Mouse (Mus musculus) liver, embryonic 15.5 days (tissue): ENCODE results near the gene Ugcg. TPM values are rescaled to one million over a fixed set of nuclear protein-coding genes. Genes with fewer than 3 reads are reported as not detected.

Experiments used
- ATAC-seq: fragments of 200-750 bp; cut with Nextera tagmentation; 2 replicates; pipeline ENCODE4 v1.8.0; 2017; ENCODE audit warnings: moderate number of reproducible peaks, mild to moderate bottlenecking, moderate library complexity; ENCODE audit not compliant: insufficient read depth
- H3K27ac ChIP-seq: fragments of 300-500 bp; sonication (generic); replicated peaks from 2 replicates; pipeline ENCODE4 v1.5.1; 2015; ENCODE audit warnings: mild to moderate bottlenecking, inconsistent platforms
- H3K27me3 ChIP-seq: fragments of 300-500 bp; sonication (generic); 2 replicates; pipeline ENCODE4 v1.6.1; 2015; ENCODE audit warnings: mild to moderate bottlenecking, inconsistent platforms
- H3K36me3 ChIP-seq: fragments of 300-500 bp; sonication (generic); replicated peaks from 2 replicates; pipeline ENCODE4 v1.6.1; 2015; ENCODE audit warnings: moderate library complexity, mild to moderate bottlenecking, inconsistent platforms
- H3K4me1 ChIP-seq: fragments of 300-500 bp; sonication (generic); replicated peaks from 2 replicates; pipeline ENCODE4 v1.6.1; 2015; ENCODE audit warnings: inconsistent platforms
- H3K4me2 ChIP-seq: fragments of 300-500 bp; sonication (generic); 2 replicates; pipeline ENCODE4 v1.6.1; 2015; ENCODE audit warnings: moderate library complexity, mild to moderate bottlenecking, inconsistent platforms
- H3K4me3 ChIP-seq: fragments of 300-500 bp; sonication (generic); replicated peaks from 2 replicates; pipeline ENCODE4 v1.5.1; 2015; ENCODE audit warnings: mild to moderate bottlenecking, inconsistent platforms
- H3K9ac ChIP-seq: fragments of 300-500 bp; sonication (generic); 2 replicates; pipeline ENCODE4 v1.6.1; 2015; ENCODE audit warnings: moderate library complexity, mild to moderate bottlenecking, inconsistent platforms
- H3K9me3 ChIP-seq: fragments of 300-500 bp; sonication (generic); replicated peaks from 2 replicates; pipeline ENCODE4 v1.6.1; 2016; ENCODE audit warnings: inconsistent platforms
- WGBS: fragments of 180-500 bp; shearing (Covaris S2); methylation state at CpG from one replicate; pipeline ENCODE4 v1.1.7; 2015; ENCODE audit warnings: mixed read lengths; ENCODE audit not compliant: insufficient replicate concordance; 5-methylcytosine and 5-hydroxymethylcytosine counted together
- polyA plus RNA-seq: library from polyadenylated mRNA; unstranded; fragments of >200 nt; fragmentation: Nextera tagmentation; extraction: Ambion mirVana; gene quantifications from 2 replicates; pipeline ENCODE4 v1.2.1, GENCODE M21; 2015

Gene Ugcg
- polyA plus RNA-seq, 1 experiment from 2014 or later = 5.0 TPM

- H3K4me3 ChIP-seq = no peak overlapping the region
- H3K4me2 ChIP-seq = no peak overlapping the region
- H3K27me3 ChIP-seq = no peaks in the 10 kb centered on the region
- no peak overlapping the region for H3K9ac ChIP-seq
- H3K27ac ChIP-seq = no peak overlapping the region
- no peak for ATAC-seq
- peaks cover 14% of the 10 kb centered on the region for H3K4me1 ChIP-seq
- no peaks in the 10 kb centered on the region for H3K9me3 ChIP-seq
- peaks cover 10% of the 10 kb centered on the region for H3K36me3 ChIP-seq
These were observed 39.9 kb downstream of the Ugcg start for GRCm38 (mm10) chr4:59228951-59229350.

DNA sequence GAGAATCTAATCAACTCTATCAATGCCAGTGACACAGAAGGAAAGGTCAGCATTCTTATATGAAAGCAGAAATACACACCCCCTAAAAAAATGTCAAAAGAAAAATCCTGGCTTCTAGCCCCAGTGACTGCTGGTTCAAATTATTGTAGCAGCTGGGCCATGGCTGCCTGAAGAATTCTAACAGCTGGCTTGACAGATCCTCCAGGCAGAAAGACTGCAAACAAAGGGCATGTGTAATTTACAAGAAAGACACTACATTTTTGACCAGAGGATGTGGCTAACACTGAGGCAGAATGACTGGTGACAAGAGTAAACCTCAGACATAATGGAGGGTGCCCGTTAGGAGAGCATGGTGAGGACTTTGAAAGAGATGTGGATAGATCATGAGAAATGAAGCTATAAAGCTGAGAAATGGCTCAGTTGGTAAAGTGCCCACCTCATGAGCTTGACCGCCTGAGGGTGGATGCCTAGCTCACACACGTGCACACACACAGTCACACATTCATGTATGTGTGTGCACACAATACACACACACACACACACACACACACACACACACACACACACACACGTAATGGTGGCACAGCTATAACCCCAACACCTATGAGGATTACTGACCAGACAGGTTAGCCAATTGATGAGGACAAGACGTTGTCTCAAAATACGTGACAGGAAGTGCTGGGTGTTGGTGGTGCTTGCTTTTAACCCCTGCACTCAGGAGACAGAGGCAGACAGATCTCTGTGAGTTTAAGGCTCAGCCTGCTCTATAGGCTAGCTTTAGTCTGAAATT, 42.4 kb downstream of the Ugcg start:
- no peak for ATAC-seq
- H3K27ac ChIP-seq = no peak overlapping the region
- H3K36me3 ChIP-seq = no peaks in the 10 kb centered on the region
- H3K9me3 ChIP-seq = no peaks in the 10 kb centered on the region
- peaks cover 24% of the 10 kb centered on the region for H3K4me1 ChIP-seq
- WGBS = 67% methylated on average over 6 of the region's 6 CpGs
- no peak overlapping the region for H3K4me3 ChIP-seq
- no peaks in the 10 kb centered on the region for H3K27me3 ChIP-seq
- H3K9ac ChIP-seq = no peak overlapping the region
- H3K4me2 ChIP-seq = no peak overlapping the region

DNA sequence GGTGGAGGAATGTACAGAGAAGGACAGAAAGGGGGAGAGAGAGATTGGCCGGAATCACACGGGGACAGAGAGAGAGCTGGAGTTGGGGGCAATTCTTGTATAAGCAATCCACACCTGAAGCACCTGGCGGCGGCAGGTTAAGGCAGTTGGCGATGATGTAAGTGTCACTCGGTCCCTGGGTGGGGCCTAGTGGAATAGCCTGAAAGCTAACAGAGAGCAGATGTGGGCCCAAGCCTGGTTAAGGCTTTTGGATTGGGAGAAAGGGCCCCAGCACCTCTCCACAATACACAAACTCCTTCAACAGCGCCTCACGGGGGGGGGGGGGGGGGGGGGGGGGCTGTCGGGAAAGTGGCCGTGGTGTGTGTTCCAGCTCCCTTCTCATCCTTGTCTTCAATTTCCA, 45.0 kb downstream of the Ugcg start:
- H3K4me3 ChIP-seq = no peak overlapping the region; the same call in 1 of the 2 replicates
- peak; percentile 67 for ATAC-seq
- no peaks in the 10 kb centered on the region for H3K27me3 ChIP-seq
- peaks cover 33% of the 10 kb centered on the region for H3K4me1 ChIP-seq
- peak overlapping the region; percentile 49 for H3K4me2 ChIP-seq
- H3K36me3 ChIP-seq = no peaks in the 10 kb centered on the region
- peak overlapping the region; percentile 1; the same call in 1 of the 2 replicates for H3K9ac ChIP-seq
- 40% methylated on average over 8 of the region's 10 CpGs for WGBS
- peak overlapping the region; percentile 79 for H3K27ac ChIP-seq
- no peaks in the 10 kb centered on the region for H3K9me3 ChIP-seq

DNA sequence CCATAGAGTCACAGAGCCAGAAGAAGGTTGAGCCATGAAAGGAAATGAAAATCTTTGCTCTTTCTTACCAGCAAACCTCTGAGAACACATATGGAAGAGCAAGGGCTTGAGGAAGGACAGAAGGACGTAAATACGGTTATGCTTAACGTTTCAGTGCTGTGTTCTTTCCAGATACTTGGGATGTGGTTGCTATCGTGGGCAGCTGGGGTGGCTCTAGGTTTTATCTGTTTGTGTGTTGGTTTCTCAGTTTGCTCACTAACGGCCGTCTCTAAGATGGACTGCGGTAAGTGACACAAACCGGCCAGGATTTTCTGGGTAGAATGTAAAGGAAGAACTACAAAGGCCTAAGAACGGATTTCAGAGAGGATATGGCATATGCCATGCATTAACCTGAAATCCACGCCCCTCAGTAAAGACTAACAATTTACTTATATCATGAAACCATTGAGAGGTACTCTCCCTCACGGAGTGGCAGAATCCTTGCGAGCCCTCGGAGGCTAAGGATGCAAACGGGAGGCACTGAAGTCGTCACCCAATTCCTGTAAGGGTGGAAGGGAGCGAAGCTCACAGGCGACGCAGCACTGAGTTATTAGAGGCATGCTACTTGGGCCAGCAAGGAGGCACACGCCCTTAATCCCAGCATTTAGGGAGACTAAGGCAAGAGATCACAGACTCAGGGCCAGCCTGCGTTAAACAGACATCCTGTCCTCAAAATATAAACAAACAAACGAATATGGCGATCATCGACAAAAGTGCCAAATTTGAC, 45.6 kb downstream of the Ugcg start:
- Histone ChIP-seq H3K27me3 (no peaks in the 10 kb centered on the region), H3K4me3 (no peak overlapping the region), H3K27ac (peak overlapping the region; percentile 79), H3K4me1 (peaks cover 40% of the 10 kb centered on the region), H3K36me3 (no peaks in the 10 kb centered on the region), H3K4me2 (peak overlapping the region; percentile 49), H3K9me3 (no peaks in the 10 kb centered on the region), H3K9ac (peak overlapping the region; percentile 1; the same call in 1 of the 2 replicates)
- 29% methylated on average over 23 of the region's 23 CpGs for WGBS
- peak; percentile 82 for ATAC-seq

DNA sequence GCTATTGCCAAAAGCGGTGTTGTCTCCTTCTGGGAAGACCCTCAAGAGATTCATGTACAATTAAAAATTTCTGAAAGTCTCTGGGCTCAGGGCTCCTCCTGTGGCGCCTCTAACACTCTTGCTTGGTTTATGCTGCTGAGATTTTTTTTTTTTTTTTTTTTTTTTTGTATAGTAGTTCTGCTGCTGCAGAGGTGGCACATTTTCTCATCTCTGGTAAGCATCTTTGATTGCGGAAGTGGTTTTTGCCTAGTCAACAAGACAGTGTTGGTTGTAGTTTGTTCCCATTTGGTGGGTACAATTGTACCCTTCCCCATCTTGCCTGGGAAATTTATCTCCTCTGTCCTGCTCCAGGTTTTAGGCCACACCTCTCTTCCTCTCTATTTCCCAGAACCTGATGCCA, 47.3 kb downstream of the Ugcg start:
- H3K9me3 ChIP-seq = no peaks in the 10 kb centered on the region
- ATAC-seq = no peak
- peaks cover 49% of the 10 kb centered on the region for H3K4me1 ChIP-seq
- H3K27ac ChIP-seq = no peak overlapping the region
- no peaks in the 10 kb centered on the region for H3K27me3 ChIP-seq
- H3K9ac ChIP-seq = no peak overlapping the region
- no peak overlapping the region for H3K4me2 ChIP-seq
- no peaks in the 10 kb centered on the region for H3K36me3 ChIP-seq
- WGBS = 73% methylated on average over 3 of the region's 3 CpGs
- no peak overlapping the region for H3K4me3 ChIP-seq

- no peaks in the 10 kb centered on the region for H3K27me3 ChIP-seq
- peak overlapping the region; percentile 43 for H3K27ac ChIP-seq
- H3K4me2 ChIP-seq = no peak overlapping the region; the same call in 1 of the 2 replicates
- H3K36me3 ChIP-seq = no peaks in the 10 kb centered on the region
- no peak overlapping the region for H3K9ac ChIP-seq
- no peak overlapping the region for H3K4me3 ChIP-seq
- WGBS = 33% methylated on average over 9 of the region's 9 CpGs
- no peaks in the 10 kb centered on the region for H3K9me3 ChIP-seq
- ATAC-seq = no peak
- H3K4me1 ChIP-seq = peaks cover 64% of the 10 kb centered on the region
These were observed 49.7 kb downstream of the Ugcg start for GRCm38 (mm10) chr4:59238641-59239311.

GRCm38 (mm10) chr4:59239312-59239728, 50.3 kb downstream of the Ugcg start:
- peaks cover 64% of the 10 kb centered on the region for H3K4me1 ChIP-seq
- no peak overlapping the region for H3K9ac ChIP-seq
- H3K27ac ChIP-seq = 0 out of 2 replicates have a peak overlapping the region, but pooled peaks have one; percentile 51
- ATAC-seq = no peak
- H3K36me3 ChIP-seq = no peaks in the 10 kb centered on the region
- no peaks in the 10 kb centered on the region for H3K27me3 ChIP-seq
- peak overlapping the region; percentile 2; the same call in 1 of the 2 replicates for H3K4me2 ChIP-seq
- no peaks in the 10 kb centered on the region for H3K9me3 ChIP-seq
- 37% methylated on average over 9 of the region's 9 CpGs for WGBS
- H3K4me3 ChIP-seq = no peak overlapping the region

DNA sequence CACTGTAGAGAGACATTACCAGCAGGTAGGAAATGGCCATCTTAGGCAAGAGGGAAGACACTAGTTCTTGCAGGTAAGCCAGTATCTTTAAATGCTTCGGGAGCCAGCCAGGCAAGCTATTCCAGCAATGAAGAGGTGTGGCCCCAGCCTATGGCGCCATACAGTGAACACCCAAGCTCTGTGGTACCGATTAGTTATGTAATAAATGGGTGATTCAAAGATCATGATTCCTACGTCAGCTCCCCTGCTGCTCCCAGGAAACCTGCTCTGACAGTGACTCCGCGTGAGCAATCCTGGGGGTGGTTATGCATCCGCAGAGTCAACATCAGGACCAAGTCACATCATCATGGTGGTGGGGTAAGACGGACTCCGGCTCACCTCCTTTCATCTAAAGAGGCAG, 51.1 kb downstream of the Ugcg start:
- H3K4me2 ChIP-seq = no peak overlapping the region
- no peaks in the 10 kb centered on the region for H3K9me3 ChIP-seq
- no peaks in the 10 kb centered on the region for H3K36me3 ChIP-seq
- peaks cover 64% of the 10 kb centered on the region for H3K4me1 ChIP-seq
- ATAC-seq = no peak
- H3K9ac ChIP-seq = no peak overlapping the region
- H3K27me3 ChIP-seq = no peaks in the 10 kb centered on the region
- WGBS = 82% methylated on average over 9 of the region's 9 CpGs
- no peak overlapping the region for H3K4me3 ChIP-seq
- H3K27ac ChIP-seq = no peak overlapping the region

- Histone ChIP-seq H3K27ac (no peak overlapping the region), H3K4me1 (peaks cover 66% of the 10 kb centered on the region), H3K36me3 (no peaks in the 10 kb centered on the region), H3K9me3 (no peaks in the 10 kb centered on the region), H3K4me3 (no peak overlapping the region), H3K9ac (no peak overlapping the region), H3K4me2 (no peak overlapping the region), H3K27me3 (no peaks in the 10 kb centered on the region)
- 86% methylated on average over 4 of the region's 4 CpGs for WGBS
- no peak for ATAC-seq
These were observed 52.0 kb downstream of the Ugcg start for GRCm38 (mm10) chr4:59241096-59241495.

- Histone ChIP-seq H3K4me1 (peaks cover 77% of the 10 kb centered on the region), H3K4me3 (no peak overlapping the region), H3K27me3 (no peaks in the 10 kb centered on the region)
These were observed 53.2 kb downstream of the Ugcg start for GRCm38 (mm10) chr4:59242221-59242620.

More at GRCm38 (mm10) chr4:59242221-59242620, 53.2 kb downstream of the Ugcg start:
- no peak for ATAC-seq
- H3K4me2 ChIP-seq = no peak overlapping the region
- 75% methylated on average over 3 of the region's 3 CpGs for WGBS
- H3K36me3 ChIP-seq = no peaks in the 10 kb centered on the region
- H3K9ac ChIP-seq = no peak overlapping the region
- H3K27ac ChIP-seq = no peak overlapping the region
- H3K9me3 ChIP-seq = no peaks in the 10 kb centered on the region
